8 mouse cellular contexts compared by ENCODE assay signal in the genomic region with DNA sequence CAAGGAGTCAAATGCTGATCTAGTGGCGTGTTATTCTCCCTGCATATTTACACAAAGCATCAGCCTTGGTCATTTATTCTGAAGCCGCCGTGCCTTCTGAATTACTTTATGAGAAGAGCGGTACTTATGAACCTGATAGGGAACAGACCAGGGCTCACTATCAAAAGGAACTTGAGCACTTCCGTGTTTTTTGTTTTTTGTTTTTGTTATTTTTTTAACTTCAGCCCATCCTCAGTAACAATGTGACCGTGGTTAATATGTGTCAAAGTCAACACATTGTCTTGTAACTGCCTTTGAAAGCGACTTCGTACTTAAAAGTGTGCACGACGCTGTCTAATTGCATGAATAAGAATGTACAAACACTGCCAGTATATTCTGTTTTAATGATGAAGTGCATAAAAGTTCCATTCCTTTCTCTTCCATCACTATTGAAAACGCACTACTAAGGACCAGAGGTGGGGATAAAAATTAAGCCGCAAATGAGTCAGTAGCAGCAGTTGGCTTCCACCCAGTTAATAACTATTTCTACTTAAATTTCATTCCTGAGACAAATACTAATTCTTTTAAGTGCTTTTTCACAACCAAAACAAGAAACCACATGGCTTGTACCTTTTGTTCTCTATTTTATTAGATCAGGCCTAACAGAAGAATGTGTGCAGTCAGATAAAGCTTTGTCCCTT. TPM values are rescaled to one million over a fixed set of nuclear protein-coding genes. Genes with fewer than 3 reads are reported as not detected.
A peak's percentile ranks its signal among the peaks of the same experiment; 100 is the strongest.
DNase-seq lines count a peak whose midpoint lies in the region; ATAC-seq and TF ChIP-seq lines count a peak whose summit lies in the region.

No protein-coding gene starts in this region.

- H3K4me2 ChIP-seq in liver, embryonic 13.5 days: peak overlapping the region; percentile 69

- WGBS in liver, embryonic 13.5 days (ENCODE audit: insufficient replicate concordance): 26% methylated on average over 12 of the region's 12 CpGs

- no peak for TF ChIP-seq POLR2A in testis, adult 2 months (IDR thresholded peaks at IDR 0.05; ENCODE audit: control insufficient read depth, low read depth, low read length)

- H3K9me3 ChIP-seq in liver, embryonic 13.5 days (replicated peaks): no peaks in the 10 kb centered on the region

- H3K4me3 ChIP-seq in testis, adult 2 months (ENCODE audit: control insufficient read depth, low read depth, low read length): peak overlapping the region; percentile 64
- peak overlapping the region; percentile 56 for H3K4me3 ChIP-seq in liver, embryonic 13.5 days (replicated peaks)

- TF ChIP-seq CTCF in testis, adult 2 months (IDR thresholded peaks at IDR 0.05; ENCODE audit: control insufficient read depth, insufficient read depth, insufficient replicate concordance, low read depth, low read length): no peak

- H3K4me1 ChIP-seq in testis, adult 2 months (ENCODE audit: control insufficient read depth, insufficient read depth, low read length): peaks cover 8% of the 10 kb centered on the region
- H3K4me1 ChIP-seq in liver, embryonic 13.5 days (replicated peaks): peaks cover 8% of the 10 kb centered on the region

- no peaks in the 10 kb centered on the region for H3K27me3 ChIP-seq in testis, adult 2 months (ENCODE audit: control insufficient read depth, insufficient read depth, low read length)
- peaks cover 38% of the 10 kb centered on the region for H3K27me3 ChIP-seq in liver, embryonic 13.5 days

- H3K27ac ChIP-seq in testis, adult 2 months (ENCODE audit: control insufficient read depth, insufficient read depth, low read depth, low read length): no peak overlapping the region
- H3K27ac ChIP-seq in liver, embryonic 13.5 days: no peak overlapping the region

- no peak overlapping the region for H3K9ac ChIP-seq in liver, embryonic 13.5 days

- H3K36me3 ChIP-seq in testis, adult 2 months (ENCODE audit: control insufficient read depth, insufficient read depth, low read length): no peaks in the 10 kb centered on the region
- no peaks in the 10 kb centered on the region for H3K36me3 ChIP-seq in liver, embryonic 13.5 days

- no peak for ATAC-seq in liver, embryonic 13.5 days (ENCODE audit: low read depth)
- no peak for ATAC-seq in frontal cortex, adult (ENCODE audit: low TSS enrichment)

- peak; percentile 4 for DNase-seq in embryo, embryonic 9.5 days (ENCODE audit: extremely low spot score)
- DNase-seq in embryo, embryonic 10.5 days (ENCODE audit: low spot score): no peak
- DNase-seq in testis, postnatal 14 days (ENCODE audit: low spot score): no peak
- DNase-seq in liver, embryonic 13.5 days: no peak
- DNase-seq in thymus, postnatal 14 days: no peak
- no peak for DNase-seq in adrenal gland, postnatal 4 days (ENCODE audit: low spot score in 2 of 2)

RNA-seq across cellular contexts. Expression of gene Thsd7a, which starts 0.5 kb away (rescaled TPM):
- 1.9 and 3.0 TPM in 2 replicates for polyA plus RNA-seq in testis, adult 2 months (2012; rRNA removed)
- polyA plus RNA-seq in liver, embryonic 13.5 days (2015; fragmentation: Nextera tagmentation; extraction: Ambion mirVana): 0.46 and 0.48 TPM in 2 replicates
- total RNA-seq in adrenal gland, postnatal 4 days (2021): 10 to 100 TPM; 12.4 to 19.4 TPM
